In genomic region chr2:157300051-157300450, GRCm38 (mm10) we compare ENCODE assay signal across 24 mouse cellular contexts. TPM values are rescaled to one million over a fixed set of nuclear protein-coding genes. Genes with fewer than 3 reads are reported as not detected.
DNase-seq lines count a peak whose midpoint lies in the region; ATAC-seq lines count a peak whose summit lies in the region.
"Had no signal": no experiment of that assay in that cellular context is flagged by ENCODE, and none has a peak within 500 bp of the region (broad histone marks: within the 10 kb centered on the region; RNA-seq: fewer than 3 reads in every experiment).

No protein-coding gene starts in this region.

- H3K4me2 ChIP-seq in intestine, embryonic 16.5 days (ENCODE audit: low read depth, low read length) = no peak overlapping the region
- no peak overlapping the region for H3K4me2 ChIP-seq in intestine, embryonic 15.5 days (replicated peaks)
- H3K4me2 ChIP-seq in liver, embryonic 13.5 days = no peak overlapping the region
- H3K4me2 ChIP-seq in liver, embryonic 12.5 days = no peak overlapping the region
- H3K4me2 ChIP-seq in stomach, embryonic 16.5 days (ENCODE audit: low read depth, low read length) = no peak overlapping the region
- H3K4me2 ChIP-seq: embryonic facial prominence, embryonic 13.5 days; forebrain, embryonic 12.5 days; heart, embryonic 13.5 days; hindbrain, embryonic 12.5 days had no signal

- H3K4me1 ChIP-seq in intestine, embryonic 16.5 days (ENCODE audit: control insufficient read depth, insufficient read depth, low read length) = no peaks in the 10 kb centered on the region
- no peaks in the 10 kb centered on the region for H3K4me1 ChIP-seq in intestine, embryonic 15.5 days (replicated peaks)
- no peaks in the 10 kb centered on the region for H3K4me1 ChIP-seq in liver, embryonic 13.5 days (replicated peaks)
- H3K4me1 ChIP-seq in liver, embryonic 12.5 days = no peaks in the 10 kb centered on the region
- no peaks in the 10 kb centered on the region for H3K4me1 ChIP-seq in stomach, embryonic 16.5 days (ENCODE audit: control insufficient read depth, insufficient read depth, low read length)
- H3K4me1 ChIP-seq: embryonic facial prominence, embryonic 13.5 days; heart, embryonic 13.5 days; hindbrain, embryonic 12.5 days had no signal

- H3K27me3 ChIP-seq in intestine, embryonic 16.5 days (replicated peaks; ENCODE audit: control insufficient read depth, insufficient read depth, low read length) = no peaks in the 10 kb centered on the region
- H3K27me3 ChIP-seq in intestine, embryonic 15.5 days (replicated peaks) = no peaks in the 10 kb centered on the region
- H3K27me3 ChIP-seq in liver, embryonic 13.5 days = no peaks in the 10 kb centered on the region
- no peaks in the 10 kb centered on the region for H3K27me3 ChIP-seq in liver, embryonic 12.5 days (replicated peaks)
- H3K27me3 ChIP-seq in stomach, embryonic 16.5 days (ENCODE audit: control insufficient read depth, insufficient read depth, low read length) = no peaks in the 10 kb centered on the region
- H3K27me3 ChIP-seq: embryonic facial prominence, embryonic 13.5 days; forebrain, embryonic 12.5 days; heart, embryonic 13.5 days; hindbrain, embryonic 12.5 days; Patski had no signal

- no peak overlapping the region for H3K4me3 ChIP-seq in intestine, embryonic 16.5 days (ENCODE audit: low read length)
- H3K4me3 ChIP-seq in intestine, embryonic 15.5 days (replicated peaks) = no peak overlapping the region
- H3K4me3 ChIP-seq in liver, embryonic 13.5 days (replicated peaks) = no peak overlapping the region
- no peak overlapping the region for H3K4me3 ChIP-seq in liver, embryonic 12.5 days
- H3K4me3 ChIP-seq in stomach, embryonic 16.5 days (replicated peaks; ENCODE audit: low read length) = no peak overlapping the region
- H3K4me3 ChIP-seq: embryonic facial prominence, embryonic 13.5 days; forebrain, embryonic 12.5 days; heart, adult 2 months; heart, embryonic 13.5 days; hindbrain, embryonic 12.5 days had no signal

- H3K36me3 ChIP-seq in intestine, embryonic 16.5 days (ENCODE audit: control insufficient read depth, insufficient read depth, low read length) = peaks cover 19% of the 10 kb centered on the region
- peaks cover 58% of the 10 kb centered on the region for H3K36me3 ChIP-seq in intestine, embryonic 15.5 days
- peaks cover 93% of the 10 kb centered on the region for H3K36me3 ChIP-seq in liver, embryonic 13.5 days
- peaks cover 97% of the 10 kb centered on the region for H3K36me3 ChIP-seq in liver, embryonic 12.5 days
- peaks cover 39% of the 10 kb centered on the region for H3K36me3 ChIP-seq in stomach, embryonic 16.5 days (ENCODE audit: control insufficient read depth, insufficient read depth, low read length)

- H3K9ac ChIP-seq in intestine, embryonic 16.5 days (ENCODE audit: low read depth, low read length) = no peak overlapping the region
- H3K9ac ChIP-seq in intestine, embryonic 15.5 days = no peak overlapping the region
- no peak overlapping the region for H3K9ac ChIP-seq in liver, embryonic 13.5 days
- H3K9ac ChIP-seq in liver, embryonic 12.5 days = no peak overlapping the region
- H3K9ac ChIP-seq in stomach, embryonic 16.5 days (ENCODE audit: low read length) = no peak overlapping the region
- H3K9ac ChIP-seq: embryonic facial prominence, embryonic 13.5 days; forebrain, embryonic 12.5 days; heart, embryonic 13.5 days; hindbrain, embryonic 12.5 days had no signal

- WGBS in intestine, embryonic 16.5 days = 87% methylated on average over 6 of the region's 6 CpGs
- WGBS in intestine, embryonic 15.5 days = 91% methylated on average over 6 of the region's 6 CpGs
- WGBS in liver, embryonic 13.5 days (ENCODE audit: insufficient replicate concordance) = 87% methylated on average over 6 of the region's 6 CpGs
- 85% methylated on average over 6 of the region's 6 CpGs for WGBS in liver, embryonic 12.5 days (ENCODE audit: insufficient replicate concordance)
- 89% methylated on average over 6 of the region's 6 CpGs for WGBS in stomach, embryonic 16.5 days

- H3K9me3 ChIP-seq in intestine, embryonic 16.5 days (ENCODE audit: control insufficient read depth, low read length) = no peaks in the 10 kb centered on the region
- H3K9me3 ChIP-seq in intestine, embryonic 15.5 days = no peaks in the 10 kb centered on the region
- H3K9me3 ChIP-seq in liver, embryonic 13.5 days (replicated peaks) = no peaks in the 10 kb centered on the region
- H3K9me3 ChIP-seq in liver, embryonic 12.5 days (replicated peaks) = no peaks in the 10 kb centered on the region
- H3K9me3 ChIP-seq in stomach, embryonic 16.5 days (replicated peaks; ENCODE audit: control insufficient read depth, low read length) = no peaks in the 10 kb centered on the region
- H3K9me3 ChIP-seq: embryonic facial prominence, embryonic 13.5 days; forebrain, embryonic 12.5 days; G1E; heart, embryonic 13.5 days; hindbrain, embryonic 12.5 days had no signal

- 0 out of 2 replicates have a peak, but pooled peaks have one; percentile 26 for ATAC-seq in intestine, embryonic 16.5 days
- no peak for ATAC-seq in intestine, embryonic 15.5 days
- ATAC-seq in liver, embryonic 13.5 days (ENCODE audit: low read depth) = 0 out of 2 replicates have a peak, but pooled peaks have one; percentile 7
- no peak for ATAC-seq in liver, embryonic 12.5 days
- 0 out of 2 replicates have a peak, but pooled peaks have one; percentile 44 for ATAC-seq in stomach, embryonic 16.5 days (ENCODE audit: insufficient read depth, low FRiP score)
- ATAC-seq: activated CD4-positive, CD25-positive, alpha-beta regulatory T cell, adult 4 months; CD4-positive, CD25-positive, alpha-beta regulatory T cell, adult 4 months; forebrain, embryonic 16.5 days; Patski had no signal

- no peak for DNase-seq in liver, embryonic 13.5 days
- DNase-seq in layer of hippocampus, adult 11-12 months (ENCODE audit: low spot score) = no peak
- DNase-seq: adrenal gland, postnatal 14 days; B cell, adult 2 months; cerebellum, adult 11-12 months; cerebellum, adult 9-10 months; cerebellum, postnatal 25 days; gastrocnemius, postnatal 10 days; heart, adult 2 months; heart, postnatal 10 days; heart, postnatal 4 days had no signal

- no peak overlapping the region for H3K27ac ChIP-seq in intestine, embryonic 16.5 days (ENCODE audit: low read length)
- no peak overlapping the region for H3K27ac ChIP-seq in intestine, embryonic 15.5 days
- H3K27ac ChIP-seq in liver, embryonic 13.5 days = no peak overlapping the region
- H3K27ac ChIP-seq in liver, embryonic 12.5 days = no peak overlapping the region
- H3K27ac ChIP-seq in stomach, embryonic 16.5 days (ENCODE audit: low read length) = no peak overlapping the region
- H3K27ac ChIP-seq: embryonic facial prominence, embryonic 13.5 days; forebrain, embryonic 12.5 days; heart, adult 2 months; heart, embryonic 13.5 days; hindbrain, embryonic 12.5 days had no signal

RNA-seq across cellular contexts. Expression of gene Mroh8, which starts 20.7 kb away (rescaled TPM):
- polyA plus RNA-seq in intestine, embryonic 16.5 days (2015; fragmentation: Nextera tagmentation; extraction: Ambion mirVana) = 0.34 and 0.54 TPM in 2 replicates
- 0.55 and 0.62 TPM in 2 replicates for polyA plus RNA-seq in intestine, embryonic 15.5 days (2015; fragmentation: Nextera tagmentation; extraction: Ambion mirVana)
- 0.10 and 0.23 TPM in 2 replicates for polyA plus RNA-seq in liver, embryonic 13.5 days (2015; fragmentation: Nextera tagmentation; extraction: Ambion mirVana)
- 0.31 and 0.49 TPM in 2 replicates for polyA plus RNA-seq in liver, embryonic 12.5 days (2016; fragmentation: Nextera tagmentation; extraction: Ambion mirVana)
- polyA plus RNA-seq in stomach, embryonic 16.5 days (2015; fragmentation: Nextera tagmentation; extraction: Ambion mirVana) = 0.43 and 0.50 TPM in 2 replicates
- polyA plus RNA-seq: activated CD4-positive, CD25-positive, alpha-beta regulatory T cell, adult 4 months; CD4-positive, CD25-positive, alpha-beta regulatory T cell, adult 4 months had no signal

RNA-seq across cellular contexts. Expression of gene Rpn2, which starts 21.2 kb away (rescaled TPM):
- polyA plus RNA-seq in intestine, embryonic 16.5 days (2015; fragmentation: Nextera tagmentation; extraction: Ambion mirVana) = 341 and 355 TPM in 2 replicates
- 331 and 342 TPM in 2 replicates for polyA plus RNA-seq in intestine, embryonic 15.5 days (2015; fragmentation: Nextera tagmentation; extraction: Ambion mirVana)
- 174 and 185 TPM in 2 replicates for polyA plus RNA-seq in liver, embryonic 13.5 days (2015; fragmentation: Nextera tagmentation; extraction: Ambion mirVana)
- polyA plus RNA-seq in liver, embryonic 12.5 days (2016; fragmentation: Nextera tagmentation; extraction: Ambion mirVana) = 198 and 216 TPM in 2 replicates
- 341 and 347 TPM in 2 replicates for polyA plus RNA-seq in stomach, embryonic 16.5 days (2015; fragmentation: Nextera tagmentation; extraction: Ambion mirVana)

RNA-seq across cellular contexts. Expression of gene Ghrh, which starts 47.3 kb away (rescaled TPM):
- 0.76 and 0.81 TPM in 2 replicates for polyA plus RNA-seq in intestine, embryonic 16.5 days (2015; fragmentation: Nextera tagmentation; extraction: Ambion mirVana)
- 0.64 and 1.00 TPM in 2 replicates for polyA plus RNA-seq in intestine, embryonic 15.5 days (2015; fragmentation: Nextera tagmentation; extraction: Ambion mirVana)
- not detected in 2 replicates for polyA plus RNA-seq in liver, embryonic 13.5 days (2015; fragmentation: Nextera tagmentation; extraction: Ambion mirVana)
- polyA plus RNA-seq in liver, embryonic 12.5 days (2016; fragmentation: Nextera tagmentation; extraction: Ambion mirVana) = not detected in 2 replicates
- polyA plus RNA-seq in stomach, embryonic 16.5 days (2015; fragmentation: Nextera tagmentation; extraction: Ambion mirVana) = 0.30 and 0.51 TPM in 2 replicates
- polyA plus RNA-seq: activated CD4-positive, CD25-positive, alpha-beta regulatory T cell, adult 4 months; CD4-positive, CD25-positive, alpha-beta regulatory T cell, adult 4 months; G1E; heart, adult 2 months; heart, embryonic 13.5 days; Patski had no signal

Comparison
In these comparisons a context has a peak if more than half of its experiments do, and no peak if none do; other contexts are left out.
1. ATAC-seq: peak in intestine, embryonic 16.5 days (single experiment), liver, embryonic 13.5 days (single experiment) and stomach, embryonic 16.5 days (single experiment); none in intestine, embryonic 15.5 days (single experiment) and liver, embryonic 12.5 days (single experiment).